Mouse (Mus musculus) kidney, adult 2 months (tissue): ENCODE measurements around the gene Rnf213.

ENCODE experiments used
- CTCF ChIP-seq: fragments of 200-500 bp; conservative IDR thresholded peaks from 2 replicates; pipeline ENCODE4 v1.5.1; 2011; ENCODE audit warnings: low read depth, mild to moderate bottlenecking, control low read depth, low read length, moderate library complexity, mixed read lengths; ENCODE audit not compliant: insufficient read depth, insufficient read length
- POLR2A ChIP-seq: fragments of 200-500 bp; IDR thresholded peaks from one replicate; pipeline ENCODE4 v1.6.1; 2011; ENCODE audit warnings: low read depth, low read length, control low read depth

- TF ChIP-seq CTCF (no peak), POLR2A (no peak)
These were observed 3.6 kb downstream of the Rnf213 start for GRCm38 (mm10) chr11:119396461-119396860.
